Mouse (Mus musculus) erythroblast, embryonic 14.5 days (primary cell): Measurements from ENCODE around the gene Pard3. TPM values are rescaled to one million over a fixed set of nuclear protein-coding genes. Genes with fewer than 3 reads are reported as not detected.

Experiments
- H3K27me3 ChIP-seq: 2 replicates; pipeline ENCODE4 v1.6.1; 2012; ENCODE audit warnings: inconsistent platforms; ENCODE audit not compliant: control insufficient read depth
- H3K36me3 ChIP-seq: 2 replicates; pipeline ENCODE4 v1.6.1; 2012; ENCODE audit warnings: mild to moderate bottlenecking, inconsistent platforms; ENCODE audit not compliant: control insufficient read depth
- H3K4me1 ChIP-seq: 2 replicates; pipeline ENCODE4 v1.6.1; 2012; ENCODE audit warnings: inconsistent platforms; ENCODE audit not compliant: control insufficient read depth
- H3K4me3 ChIP-seq: replicated peaks from 2 replicates; pipeline ENCODE3; 2012; ENCODE audit warnings: moderate library complexity, mild to moderate bottlenecking, inconsistent platforms
- H3K9me3 ChIP-seq: 2 replicates; pipeline ENCODE4 v1.6.1; 2012; ENCODE audit warnings: low read length, inconsistent platforms, mixed read lengths; ENCODE audit not compliant: control insufficient read depth
- GATA1 ChIP-seq: IDR thresholded peaks from 2 replicates; pipeline ENCODE4 v1.6.1; 2012; ENCODE audit warnings: low read length, inconsistent platforms, mixed read lengths
- TAL1 ChIP-seq: IDR thresholded peaks from 3 replicates; pipeline ENCODE4 v1.6.1; 2012; ENCODE audit warnings: low read length, inconsistent platforms, mixed read lengths
- polyA plus RNA-seq: library from polyadenylated mRNA; stranded (reverse); fragments of >175 nt; gene quantifications from 2 replicates; pipeline ENCODE4 v1.2.3, GENCODE M21; 2012

The Pard3 gene
- polyA plus RNA-seq, 1 experiment, result 0.02 TPM

DNA sequence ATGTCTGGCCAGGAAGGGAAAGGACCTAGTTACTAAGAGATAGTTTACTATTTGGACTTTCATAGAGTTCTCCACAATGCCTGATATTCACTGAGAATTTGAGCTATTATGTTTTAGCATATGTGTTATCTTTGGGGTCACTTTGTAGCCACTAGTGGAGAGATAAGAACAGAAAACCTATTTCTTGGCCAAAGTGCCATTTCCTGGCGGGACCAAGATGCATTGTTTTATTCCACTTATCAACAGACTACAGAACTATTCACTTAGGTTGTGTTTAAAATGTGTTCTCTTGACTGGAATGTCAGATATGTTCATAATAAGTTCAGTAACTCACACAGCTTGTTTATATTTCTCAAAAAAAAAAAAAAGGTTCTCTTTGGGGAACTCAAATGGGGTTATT is 441.6 kb downstream of the Pard3 start:
- Histone ChIP-seq H3K27me3 (no peaks in the 10 kb centered on the region), H3K36me3 (no peaks in the 10 kb centered on the region), H3K4me3 (no peak overlapping the region), H3K4me1 (no peaks in the 10 kb centered on the region; the same call in 1 of the 2 replicates), H3K9me3 (no peaks in the 10 kb centered on the region)
- TF ChIP-seq GATA1, result no peak
- no peak for TF ChIP-seq TAL1

DNA sequence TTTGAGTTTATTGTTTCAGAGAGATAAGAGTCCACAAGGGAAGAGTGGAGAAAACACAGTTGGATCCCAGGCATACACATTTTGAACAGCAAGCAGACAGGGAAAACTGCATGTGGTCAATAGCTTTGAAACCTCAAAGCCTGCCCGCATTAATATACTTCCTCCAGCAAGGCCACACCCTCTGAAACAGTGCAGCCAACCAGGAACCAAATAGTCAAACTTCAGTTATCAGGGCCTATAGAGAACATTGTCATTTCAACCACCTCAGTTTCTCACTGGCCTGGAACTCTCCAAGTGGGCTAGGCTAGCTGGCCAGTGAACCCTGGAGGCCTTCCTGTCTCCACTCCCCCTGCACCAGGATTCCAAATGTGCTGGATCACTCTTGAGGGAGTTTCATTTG is 442.6 kb downstream of the Pard3 start:
- no peak for TF ChIP-seq TAL1
- TF ChIP-seq GATA1, result no peak
- no peaks in the 10 kb centered on the region for H3K9me3 ChIP-seq
- no peaks in the 10 kb centered on the region for H3K36me3 ChIP-seq
- H3K27me3 ChIP-seq, result no peaks in the 10 kb centered on the region
- no peaks in the 10 kb centered on the region; the same call in 1 of the 2 replicates for H3K4me1 ChIP-seq
- H3K4me3 ChIP-seq, result no peak overlapping the region

DNA sequence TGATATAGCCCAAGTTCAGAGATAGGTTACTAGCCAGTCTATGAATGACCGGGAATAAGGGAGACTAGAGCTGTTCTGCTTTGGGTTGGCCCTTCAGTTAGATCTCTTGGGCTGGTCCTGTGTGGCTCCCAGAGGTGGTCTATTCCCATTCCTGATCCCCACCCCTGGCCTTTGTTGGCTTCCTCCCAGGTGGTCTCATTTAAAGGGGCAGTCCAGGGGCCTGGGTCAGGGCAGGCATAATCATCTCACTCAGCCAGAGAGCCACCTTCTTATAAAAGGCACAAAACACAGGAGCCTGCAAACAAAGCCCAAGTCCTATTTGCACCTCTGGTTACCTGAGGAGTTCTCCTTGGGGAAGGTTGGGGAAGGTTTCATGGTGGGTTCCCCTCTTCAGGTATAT is 447.6 kb downstream of the Pard3 start:
- H3K4me3 ChIP-seq, result no peak overlapping the region
- peaks cover 10% of the 10 kb centered on the region for H3K4me1 ChIP-seq
- no peak for TF ChIP-seq GATA1
- TF ChIP-seq TAL1, result no peak
- H3K9me3 ChIP-seq, result no peaks in the 10 kb centered on the region
- no peaks in the 10 kb centered on the region for H3K36me3 ChIP-seq
- no peaks in the 10 kb centered on the region for H3K27me3 ChIP-seq

DNA sequence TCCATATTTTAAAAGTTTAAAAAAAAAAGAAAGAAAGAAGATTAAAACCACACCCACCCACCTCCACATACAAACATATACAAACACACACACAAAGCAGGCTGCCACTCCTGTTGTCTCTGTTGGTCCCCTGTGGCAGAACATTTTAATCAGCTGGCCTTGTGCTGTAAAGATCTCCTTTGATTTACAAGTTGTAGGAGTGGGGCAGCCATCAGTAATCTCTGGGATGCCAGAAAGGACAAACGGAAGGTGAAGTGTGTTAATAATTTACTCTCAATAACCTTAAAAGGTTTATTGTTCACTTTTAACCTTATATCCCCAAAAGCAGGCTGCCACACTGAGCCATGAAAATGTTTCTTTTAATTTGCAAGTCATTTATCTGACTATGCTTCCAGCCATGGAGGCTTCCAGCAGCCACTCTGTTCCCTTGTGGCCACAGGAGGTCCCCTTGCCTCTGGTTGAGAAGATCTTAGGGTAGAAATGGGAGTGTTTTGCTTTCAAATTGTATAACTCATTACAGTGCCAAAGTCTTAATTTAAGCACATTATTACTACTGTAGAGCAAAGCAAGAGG is 448.4 kb downstream of the Pard3 start:
- no peaks in the 10 kb centered on the region for H3K9me3 ChIP-seq
- no peaks in the 10 kb centered on the region for H3K36me3 ChIP-seq
- peaks cover 10% of the 10 kb centered on the region for H3K4me1 ChIP-seq
- TF ChIP-seq TAL1 (no peak), GATA1 (no peak)
- no peaks in the 10 kb centered on the region for H3K27me3 ChIP-seq
- H3K4me3 ChIP-seq, result no peak overlapping the region

DNA sequence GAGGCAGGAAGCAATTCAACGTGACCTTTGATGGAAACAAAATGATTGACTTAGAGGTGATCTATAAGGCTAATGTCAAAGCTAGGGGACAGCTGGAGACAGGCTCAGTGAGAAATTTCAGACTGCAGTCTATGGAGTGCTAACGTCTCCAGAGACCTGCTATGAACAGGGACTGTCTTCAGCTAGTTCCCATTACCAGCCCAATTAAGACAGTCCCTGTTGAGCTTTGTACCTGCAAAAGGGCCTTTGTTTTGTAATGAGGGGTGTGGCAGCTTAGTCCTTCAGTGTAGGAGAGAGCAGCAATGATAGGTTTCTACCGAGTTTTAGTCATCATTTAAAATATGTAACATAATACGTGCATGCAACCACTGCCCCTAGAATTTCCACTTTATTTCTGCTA is 448.9 kb downstream of the Pard3 start:
- peaks cover 10% of the 10 kb centered on the region for H3K4me1 ChIP-seq
- no peaks in the 10 kb centered on the region for H3K27me3 ChIP-seq
- H3K4me3 ChIP-seq, result no peak overlapping the region
- TF ChIP-seq TAL1, result no peak
- no peak for TF ChIP-seq GATA1
- H3K36me3 ChIP-seq, result no peaks in the 10 kb centered on the region
- H3K9me3 ChIP-seq, result no peaks in the 10 kb centered on the region

DNA sequence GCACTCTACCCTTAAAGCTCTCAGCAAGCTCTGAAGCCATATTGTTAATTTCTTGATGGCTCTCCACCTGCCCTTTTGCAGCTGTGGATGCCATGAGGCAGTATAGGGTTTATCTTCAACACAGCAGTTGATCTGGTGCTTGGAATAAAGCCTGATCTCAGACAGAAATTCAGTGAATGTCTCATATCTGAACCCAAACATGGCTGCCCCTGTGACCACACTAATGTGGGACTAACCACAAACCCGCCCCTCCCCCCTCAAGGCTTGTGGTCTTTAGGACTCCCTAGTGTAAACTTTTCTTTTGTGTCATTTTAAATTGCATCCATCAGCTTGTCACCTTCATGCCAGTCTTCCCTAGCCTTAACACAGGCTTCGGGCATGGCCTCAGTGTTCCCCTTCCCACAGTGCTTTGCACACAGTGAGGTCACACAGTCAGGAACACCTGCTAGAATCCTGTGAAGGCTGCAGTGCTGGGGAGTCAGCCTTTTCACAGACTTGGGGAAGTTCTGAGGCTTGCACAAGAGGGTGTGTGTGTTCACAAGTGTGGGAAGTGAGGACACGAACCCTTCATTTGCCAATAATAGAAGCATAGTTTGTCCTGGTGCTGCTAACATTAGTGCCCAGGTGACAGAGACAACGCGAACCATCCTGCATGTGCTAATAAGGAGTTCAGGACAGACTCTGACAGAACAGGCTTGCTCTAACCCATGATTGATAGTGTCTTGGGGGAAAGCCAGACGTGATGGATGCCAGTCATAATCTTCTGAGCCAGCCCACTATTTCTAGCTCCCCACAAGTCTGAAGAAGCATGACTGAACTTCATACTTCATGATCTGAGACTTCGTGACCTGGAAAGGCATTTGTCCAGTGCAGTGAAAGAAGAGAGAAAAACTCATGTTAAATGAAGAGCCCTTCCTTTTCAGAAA is 451.4 kb downstream of the Pard3 start:
- no peaks in the 10 kb centered on the region for H3K27me3 ChIP-seq
- H3K36me3 ChIP-seq, result no peaks in the 10 kb centered on the region
- H3K4me1 ChIP-seq, result peaks cover 10% of the 10 kb centered on the region
- TF ChIP-seq GATA1, result no peak
- no peak for TF ChIP-seq TAL1
- no peaks in the 10 kb centered on the region for H3K9me3 ChIP-seq
- no peak overlapping the region for H3K4me3 ChIP-seq

DNA sequence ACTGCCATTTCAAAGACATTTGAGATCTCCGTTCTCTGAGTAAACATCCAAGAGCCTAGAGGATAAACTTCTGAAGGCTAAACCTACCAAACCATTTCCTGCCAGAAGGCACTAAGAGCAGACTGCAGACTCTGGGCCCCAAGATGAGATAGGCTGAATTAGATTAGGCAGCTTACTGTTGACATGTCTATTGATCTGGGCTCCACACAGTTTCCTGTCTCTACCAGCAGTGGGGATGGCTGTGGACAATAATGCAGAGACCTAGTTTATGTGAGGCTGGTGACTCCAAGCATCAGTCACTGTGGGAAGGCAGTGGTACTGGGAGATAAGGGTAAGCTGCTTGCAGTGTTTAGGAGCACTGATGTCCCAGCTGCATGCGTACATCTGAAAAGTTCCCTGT is 452.4 kb downstream of the Pard3 start:
- Histone ChIP-seq H3K9me3 (no peaks in the 10 kb centered on the region), H3K36me3 (no peaks in the 10 kb centered on the region), H3K27me3 (no peaks in the 10 kb centered on the region), H3K4me1 (peaks cover 10% of the 10 kb centered on the region), H3K4me3 (no peak overlapping the region)
- no peak for TF ChIP-seq GATA1
- TF ChIP-seq TAL1, result no peak

DNA sequence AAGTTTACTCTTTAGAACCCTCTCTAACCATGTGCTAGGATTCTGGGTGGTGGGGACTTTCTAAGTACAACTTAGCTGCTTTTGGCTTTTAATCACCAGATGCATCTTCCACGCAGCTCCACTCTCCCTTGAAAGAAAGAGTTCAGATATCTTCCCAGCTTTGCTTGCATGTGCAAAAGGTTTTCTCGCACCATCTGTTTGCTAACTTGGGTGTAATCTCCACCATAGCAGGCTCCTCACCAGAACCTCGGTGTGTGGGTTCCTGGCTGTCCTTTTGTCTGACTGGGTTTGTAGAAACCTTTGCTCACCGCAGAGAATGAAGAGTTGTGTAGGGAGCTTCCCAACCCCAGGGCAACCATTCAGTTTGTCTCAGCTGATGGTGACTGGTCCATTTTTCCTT is 462.0 kb downstream of the Pard3 start:
- TF ChIP-seq TAL1 (no peak), GATA1 (no peak)
- H3K4me3 ChIP-seq, result no peak overlapping the region
- H3K27me3 ChIP-seq, result no peaks in the 10 kb centered on the region
- no peaks in the 10 kb centered on the region for H3K9me3 ChIP-seq
- H3K36me3 ChIP-seq, result no peaks in the 10 kb centered on the region
- no peaks in the 10 kb centered on the region for H3K4me1 ChIP-seq

DNA sequence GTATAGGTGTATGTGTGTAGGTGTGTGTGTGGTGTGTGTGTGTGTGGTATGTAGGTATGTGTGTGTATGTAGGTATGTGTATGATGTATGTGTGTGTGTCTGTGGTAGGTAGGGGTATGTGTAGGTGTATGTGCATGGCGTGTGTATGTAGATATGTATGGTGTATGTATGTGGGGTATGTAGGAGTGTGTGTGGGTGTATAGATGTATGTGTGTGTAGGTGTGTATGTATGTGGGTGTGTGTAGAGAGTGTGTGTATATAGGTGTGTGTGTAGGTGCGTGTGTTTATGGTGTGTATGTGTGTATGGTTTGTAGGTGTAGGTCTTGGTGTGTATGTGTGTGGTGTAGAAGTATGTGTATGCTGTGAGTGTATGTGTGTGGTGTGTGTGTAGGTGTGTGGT is 464.6 kb downstream of the Pard3 start:
- no peak overlapping the region for H3K4me3 ChIP-seq
- H3K4me1 ChIP-seq, result no peaks in the 10 kb centered on the region
- H3K27me3 ChIP-seq, result no peaks in the 10 kb centered on the region
- TF ChIP-seq TAL1, result no peak
- TF ChIP-seq GATA1, result no peak
- H3K9me3 ChIP-seq, result no peaks in the 10 kb centered on the region
- H3K36me3 ChIP-seq, result no peaks in the 10 kb centered on the region

DNA sequence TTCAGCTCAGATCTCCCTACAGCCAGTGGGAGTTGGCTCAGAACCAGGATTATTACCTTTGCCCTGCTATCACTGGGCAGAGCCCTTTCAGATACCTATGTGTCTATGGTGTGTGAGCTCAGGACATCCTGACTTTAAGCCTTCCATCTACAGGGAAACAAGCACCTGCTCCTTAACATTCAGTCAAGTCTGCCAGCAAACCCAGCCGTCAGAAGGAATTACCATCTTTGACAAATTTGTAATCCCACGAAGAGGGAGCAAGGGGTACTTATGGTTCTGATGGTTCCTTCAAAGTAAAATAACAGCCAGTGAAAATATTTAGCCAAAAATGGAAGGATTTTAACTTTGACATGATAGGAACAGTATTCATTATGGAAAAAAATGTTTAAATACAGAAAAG is 466.1 kb downstream of the Pard3 start:
- H3K9me3 ChIP-seq, result no peaks in the 10 kb centered on the region
- no peaks in the 10 kb centered on the region for H3K27me3 ChIP-seq
- no peak overlapping the region for H3K4me3 ChIP-seq
- no peaks in the 10 kb centered on the region for H3K4me1 ChIP-seq
- no peaks in the 10 kb centered on the region for H3K36me3 ChIP-seq
- no peak for TF ChIP-seq GATA1
- no peak for TF ChIP-seq TAL1
